Mouse (Mus musculus) mature B cell (primary cell): ENCODE data around the gene Rps2.

Experiments
- in situ Hi-C: fragments of 300-500 bp; cut with MboI; formaldehyde crosslinking; loops from 2 replicates; pipeline ENCODE4 v1.14.3; 2019

Gene Rps2

GRCm38 (mm10) chr17:24766266-24766875 lies 48.5 kb downstream of the Rps2 start:
- in situ Hi-C loops, result no loop called here

GRCm38 (mm10) chr17:24769146-24769545 lies 51.2 kb downstream of the Rps2 start:
- in situ Hi-C loops, result no loop called here
